Mouse (Mus musculus) cerebellum, postnatal 14 days (tissue): ENCODE measurements at regions not wholly inside any gene's neighbourhood (a gene's known extent, or its start where the extent isn't known, plus 50 kb on each side); places are given as distances from the start of the nearest gene placed in this dataset.

ENCODE experiments used
- DNase-seq, 2 experiments: peaks; one replicate each; pipeline ENCODE4 v3.0.0; 2021; ENCODE audit warnings: mixed read lengths in 2 of 2

DNA sequence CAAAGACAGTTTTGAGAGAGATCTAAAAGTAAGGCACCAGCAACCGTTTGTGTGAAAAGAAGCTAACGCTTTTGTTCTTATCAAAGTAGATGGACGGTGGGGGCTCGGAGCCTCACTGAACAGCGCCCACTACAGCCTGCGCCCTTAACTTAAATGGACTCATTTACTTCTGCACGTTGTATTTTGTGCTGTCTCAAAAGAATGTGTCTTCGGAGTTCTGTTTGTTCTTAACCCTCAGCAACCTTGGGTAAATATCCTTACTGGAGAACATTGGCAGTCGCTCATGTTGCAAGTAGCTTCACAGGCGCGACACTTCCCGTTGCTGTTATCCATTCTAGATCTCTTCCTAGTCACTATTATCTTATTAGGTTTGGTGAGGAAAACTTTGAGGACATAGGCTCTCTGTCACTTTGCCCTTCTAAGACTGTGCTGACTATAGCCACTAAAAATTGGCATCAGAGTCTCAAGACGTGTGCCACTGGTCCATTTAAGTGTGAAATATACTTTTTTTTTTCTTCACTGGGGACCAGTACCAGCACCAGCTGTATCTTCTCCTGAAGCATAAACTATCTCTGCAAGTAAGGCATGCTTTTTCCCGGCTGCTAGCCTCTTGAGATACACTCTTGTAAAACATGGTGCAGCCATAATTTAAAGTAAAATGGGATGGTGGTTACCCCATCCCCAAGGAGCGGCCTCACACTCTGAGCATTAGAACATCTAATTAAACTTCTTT lies 507.0 kb upstream of the Kif2a start:
- no peak for DNase-seq

DNA sequence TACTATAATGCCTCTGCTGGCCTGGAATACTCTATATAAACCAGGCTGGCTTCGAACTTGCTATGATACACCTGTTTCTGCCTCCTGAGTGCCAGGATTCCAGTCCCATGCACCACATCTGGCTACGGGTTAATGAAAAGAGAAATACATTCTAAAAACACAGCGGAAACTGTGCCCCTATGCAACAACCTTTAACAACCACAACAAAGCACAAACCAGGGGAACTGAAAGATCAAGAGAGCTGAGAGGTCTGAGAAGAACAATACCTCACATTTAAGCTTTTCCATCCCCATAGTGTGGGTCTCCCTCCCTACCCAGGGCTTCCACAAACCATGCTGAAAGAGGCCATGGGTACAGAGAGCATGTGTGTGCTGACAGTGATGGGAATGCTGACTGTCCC lies 501.0 kb upstream of the Kif2a start:
- no peak for DNase-seq

DNA sequence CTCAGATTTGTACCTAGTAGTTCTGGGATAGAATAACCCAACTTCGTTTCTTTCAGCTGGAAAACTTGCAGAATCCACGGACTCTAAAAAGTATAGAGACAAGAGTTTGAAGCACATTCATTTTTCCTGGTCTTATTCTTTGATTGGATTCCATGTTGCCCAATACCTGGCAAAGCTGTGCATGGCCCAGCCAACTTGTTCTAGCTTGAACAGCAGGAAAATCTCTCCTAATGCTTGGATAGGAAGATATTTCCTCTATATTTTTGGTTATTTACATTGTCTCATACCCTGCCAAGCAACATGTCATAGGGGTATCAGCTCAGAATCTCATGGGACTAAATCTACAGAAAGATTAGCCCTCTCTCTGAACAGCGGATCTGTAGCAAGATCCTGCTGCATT lies 492.3 kb upstream of the Kif2a start:
- DNase-seq = no peak

DNA sequence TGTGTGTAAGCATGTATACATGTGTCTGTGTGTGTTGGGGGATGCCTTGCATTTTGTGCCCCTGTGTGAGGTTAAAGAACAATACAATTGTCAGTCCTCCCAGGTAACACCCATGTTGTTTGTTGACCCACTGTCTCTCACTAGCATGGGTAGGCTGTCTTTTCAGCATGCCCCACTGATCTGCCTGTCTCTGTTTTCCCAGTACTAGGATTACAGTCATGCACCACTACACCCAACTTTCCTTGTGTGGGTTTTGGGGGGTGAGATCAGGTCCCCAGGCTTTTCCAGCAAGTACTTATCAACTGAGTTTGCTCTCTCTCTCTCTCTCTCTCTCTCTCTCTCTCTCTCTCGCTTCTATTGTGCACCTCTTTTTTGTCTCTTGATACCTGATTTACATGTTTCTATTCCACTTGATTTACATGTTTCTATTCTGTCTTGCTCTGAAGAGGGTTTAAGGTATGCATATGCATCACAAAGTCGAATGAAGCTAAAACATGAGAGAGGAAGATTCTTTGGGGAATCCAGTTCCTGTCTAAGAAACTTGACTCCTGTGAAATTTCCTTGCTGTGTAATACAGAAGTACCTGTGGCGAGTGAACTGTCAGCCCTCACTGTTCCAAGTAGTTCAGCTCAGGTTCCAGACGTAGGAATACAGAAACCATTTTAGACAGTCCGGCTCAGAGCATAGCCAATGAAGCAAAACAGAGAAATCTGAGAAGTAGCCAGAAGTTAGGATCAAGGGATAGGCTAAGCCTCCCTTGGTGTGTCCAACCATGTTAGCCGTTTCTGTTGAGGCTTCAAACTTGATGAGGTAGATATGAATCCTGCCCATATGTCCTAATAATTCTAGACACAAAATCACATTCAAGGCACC lies 491.6 kb upstream of the Kif2a start:
- no peak for DNase-seq

DNA sequence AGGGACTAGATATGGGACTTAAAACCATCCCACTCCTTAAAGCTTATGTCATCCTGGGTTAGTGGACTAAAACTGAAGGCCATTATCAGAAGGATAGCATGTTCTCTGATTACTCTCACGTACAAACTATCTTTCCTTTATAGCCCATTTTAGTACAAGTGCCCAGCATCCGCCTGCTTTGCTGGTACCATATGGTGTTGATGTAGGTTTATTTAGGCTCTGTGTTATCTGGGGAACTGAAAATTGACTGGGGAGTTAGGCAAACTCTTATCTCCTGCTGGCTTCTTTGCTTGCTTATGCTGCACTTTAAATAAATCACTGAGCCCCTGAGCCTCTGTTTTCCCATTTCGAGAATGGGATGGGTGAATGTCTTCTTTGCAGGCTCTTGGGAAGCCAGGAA lies 485.4 kb upstream of the Kif2a start:
- no peak for DNase-seq

DNA sequence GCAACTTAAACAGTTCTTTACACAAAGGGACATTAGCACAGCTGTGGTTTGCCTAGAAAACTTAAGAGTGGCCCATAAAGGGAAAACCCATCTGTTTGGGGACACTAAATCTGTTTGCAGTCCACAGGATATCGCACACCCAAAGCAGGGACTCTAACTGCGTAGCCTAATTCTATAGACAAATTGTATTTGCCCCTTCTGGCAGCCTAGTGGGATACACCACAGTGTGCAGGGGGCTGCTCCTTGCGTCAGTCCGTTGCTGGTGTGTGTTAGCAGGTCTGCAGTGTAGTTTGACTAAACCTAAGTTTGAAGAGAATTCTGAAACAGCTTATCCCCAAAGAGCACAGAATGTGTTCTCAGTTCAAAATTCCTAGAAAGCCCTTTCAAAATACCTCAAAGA lies 484.9 kb upstream of the Kif2a start:
- no peak for DNase-seq

DNA sequence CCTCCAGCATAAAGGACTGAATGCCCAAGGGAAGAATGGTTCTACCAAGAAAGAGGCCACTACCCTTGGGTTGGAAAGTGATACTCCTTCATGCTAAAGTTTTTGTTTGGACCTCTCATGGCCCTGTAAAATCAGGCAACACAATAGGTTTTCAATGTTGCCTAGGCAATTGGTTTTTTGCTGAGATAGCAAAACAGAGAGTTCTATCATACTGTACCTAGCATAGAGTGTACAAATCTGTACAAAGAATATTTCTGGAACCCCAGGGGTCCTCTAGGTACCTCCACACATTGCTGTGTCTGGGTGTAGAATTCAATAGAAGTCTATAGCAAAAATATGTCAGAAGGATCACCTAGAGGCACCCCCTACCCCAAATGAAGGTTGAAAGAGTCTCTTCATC lies 483.4 kb upstream of the Kif2a start:
- no peak for DNase-seq

DNA sequence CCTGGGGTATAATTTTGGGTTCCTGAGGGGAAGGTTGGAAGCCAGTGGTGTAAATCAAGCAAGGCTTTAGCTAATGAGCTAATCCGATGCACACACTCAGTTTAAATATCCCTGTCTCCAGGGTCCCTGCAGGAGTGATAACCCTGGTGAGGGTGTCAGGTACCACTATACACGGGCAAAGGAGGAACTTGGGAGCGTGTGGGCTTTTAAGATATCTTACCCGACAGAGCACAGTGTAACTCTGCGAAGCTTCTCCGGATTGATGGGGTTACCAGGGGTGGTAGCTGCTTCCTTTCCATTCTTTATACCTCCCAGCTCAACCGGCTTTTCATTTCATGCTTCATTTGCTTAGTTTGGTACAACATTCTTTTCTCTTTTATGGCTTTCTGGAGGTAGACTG lies 480.3 kb upstream of the Kif2a start:
- DNase-seq = no peak

DNA sequence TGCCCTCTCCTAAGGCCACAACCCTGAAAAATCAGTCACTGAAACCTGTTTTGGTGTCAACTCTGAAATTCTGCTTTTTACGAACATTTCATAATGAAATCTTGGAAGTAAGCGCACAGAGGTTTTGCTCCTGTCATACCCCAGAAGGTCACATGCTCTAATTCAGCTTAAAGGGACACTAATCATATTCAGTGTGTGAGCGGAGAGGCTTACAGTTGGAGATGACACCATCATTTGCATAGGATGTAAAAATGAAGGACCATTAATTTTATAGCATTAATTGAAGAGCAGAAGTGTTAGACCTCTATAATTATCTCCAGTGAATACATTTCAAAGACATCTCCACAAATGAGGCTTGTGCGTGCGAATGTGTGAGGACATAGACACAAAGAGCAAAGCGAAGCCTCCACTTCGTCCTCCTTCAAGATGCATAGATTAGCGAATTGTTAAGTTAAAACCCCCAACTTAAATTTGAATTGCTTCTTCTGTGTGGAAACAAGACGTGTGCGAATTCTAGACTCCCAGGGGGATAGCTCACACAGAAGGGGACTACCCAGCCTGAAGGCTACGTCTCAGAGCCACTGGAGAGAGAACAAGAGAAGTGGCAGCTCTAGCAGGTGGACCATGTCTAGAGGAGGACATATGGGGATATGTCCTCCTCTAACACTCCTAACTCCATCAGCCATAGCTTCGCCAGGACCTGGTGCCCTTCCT lies 479.0 kb upstream of the Kif2a start:
- no peak for DNase-seq

DNA sequence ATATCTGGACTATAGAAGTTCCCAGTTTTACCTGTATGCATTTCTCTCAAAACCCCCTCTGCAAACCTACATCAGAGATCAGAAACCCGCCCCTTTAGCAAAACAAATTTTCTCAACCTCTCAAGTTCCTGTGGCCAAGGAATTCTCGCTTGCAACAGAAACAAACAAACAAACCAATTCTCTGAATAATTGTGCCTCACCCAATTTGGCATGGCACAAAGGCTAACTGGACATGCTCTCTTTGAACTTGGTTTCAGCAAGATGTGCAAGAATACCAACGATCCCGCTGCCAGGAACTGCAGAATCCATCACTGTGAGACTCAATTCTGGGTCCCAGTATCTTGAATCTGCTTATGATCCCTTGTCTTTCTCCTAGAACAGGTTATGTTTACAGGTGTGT lies 477.4 kb upstream of the Kif2a start:
- DNase-seq = no peak

DNA sequence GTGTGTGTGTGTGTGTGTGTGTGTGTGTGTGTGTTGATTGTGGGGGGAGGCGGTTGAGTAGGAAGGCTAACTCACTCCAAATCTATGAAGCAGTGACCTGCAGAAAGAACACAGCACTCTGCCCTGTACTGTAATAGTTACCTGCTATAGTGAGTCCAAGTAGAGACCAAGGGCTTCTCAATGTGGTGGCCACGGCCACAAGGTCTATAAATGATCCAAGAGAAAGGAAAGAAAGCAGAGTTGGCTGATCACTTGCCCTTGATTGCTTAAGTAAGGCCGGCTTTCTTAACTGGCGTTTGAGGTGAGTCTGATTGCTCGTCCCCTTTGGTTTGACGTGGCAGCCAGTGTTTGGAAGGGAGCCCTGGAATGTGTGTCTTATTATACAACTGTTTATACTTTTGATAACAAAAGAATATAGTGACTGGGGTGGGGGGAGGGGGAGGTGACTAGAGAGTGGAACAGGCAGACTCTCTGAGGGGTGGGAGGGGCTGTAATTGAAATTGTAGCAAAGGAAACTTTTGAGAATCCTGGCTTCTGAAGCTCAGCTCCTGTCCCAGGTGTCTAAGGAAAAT lies 473.3 kb upstream of the Kif2a start:
- DNase-seq = no peak

DNA sequence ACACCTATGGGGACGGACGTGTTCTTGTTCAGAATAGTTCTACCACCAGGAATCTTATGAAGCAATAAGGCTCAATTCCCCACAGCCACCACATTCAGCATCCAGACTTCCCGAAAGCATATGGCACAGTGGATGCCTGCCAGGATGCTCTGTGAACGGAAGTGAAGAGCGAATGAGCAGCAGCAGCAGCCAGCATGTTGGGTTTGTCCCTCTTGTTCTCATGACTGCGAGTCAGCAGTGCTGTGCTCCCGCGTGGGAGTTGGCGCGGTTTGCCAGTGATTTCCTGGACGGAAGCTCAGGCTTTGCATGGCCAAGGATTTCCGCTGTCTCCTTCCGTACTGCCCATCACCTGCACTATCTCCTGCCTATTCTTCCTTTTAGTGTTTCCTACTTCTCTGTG lies 471.8 kb upstream of the Kif2a start:
- peak; percentile 87 to 88 for DNase-seq

DNA sequence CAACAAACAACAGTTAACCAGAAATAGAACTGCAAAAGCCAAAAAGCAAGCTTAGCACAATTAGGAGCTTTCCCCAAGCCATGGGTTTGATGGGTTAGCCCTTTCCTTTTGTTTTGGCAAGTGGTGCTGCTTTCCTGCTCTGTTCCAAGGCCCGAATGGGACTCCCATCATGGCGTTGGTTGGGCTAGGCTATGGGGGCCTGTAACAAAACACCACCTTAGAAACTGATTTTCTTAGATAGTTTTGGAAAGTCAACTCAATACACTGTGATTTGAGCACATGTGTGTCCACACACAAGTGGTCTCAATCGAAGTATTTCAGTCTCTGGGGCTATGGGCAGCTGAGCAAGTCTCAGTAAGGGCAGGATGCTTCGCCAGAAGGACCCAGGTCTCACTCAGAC lies 470.5 kb upstream of the Kif2a start:
- no peak for DNase-seq

DNA sequence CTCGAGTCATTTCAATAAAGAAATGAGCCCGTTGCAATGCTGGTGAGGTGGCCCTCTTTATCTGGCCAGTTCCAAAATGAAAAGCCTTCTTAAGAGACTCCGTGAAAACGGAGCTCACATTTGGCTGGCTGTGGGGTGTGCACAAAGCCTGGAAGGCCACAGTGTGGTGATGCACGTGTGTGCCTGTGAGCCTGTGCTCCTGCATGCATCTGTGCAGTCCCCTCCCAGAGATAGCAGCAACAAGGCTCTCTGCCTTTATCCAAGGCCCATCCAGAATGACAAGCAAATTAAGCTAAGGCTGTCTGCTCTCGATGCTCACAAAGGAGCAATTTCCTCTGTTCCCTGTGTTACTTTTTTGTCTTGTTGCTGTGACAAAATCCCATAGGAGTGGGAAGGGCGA lies 469.5 kb upstream of the Kif2a start:
- DNase-seq = no peak

DNA sequence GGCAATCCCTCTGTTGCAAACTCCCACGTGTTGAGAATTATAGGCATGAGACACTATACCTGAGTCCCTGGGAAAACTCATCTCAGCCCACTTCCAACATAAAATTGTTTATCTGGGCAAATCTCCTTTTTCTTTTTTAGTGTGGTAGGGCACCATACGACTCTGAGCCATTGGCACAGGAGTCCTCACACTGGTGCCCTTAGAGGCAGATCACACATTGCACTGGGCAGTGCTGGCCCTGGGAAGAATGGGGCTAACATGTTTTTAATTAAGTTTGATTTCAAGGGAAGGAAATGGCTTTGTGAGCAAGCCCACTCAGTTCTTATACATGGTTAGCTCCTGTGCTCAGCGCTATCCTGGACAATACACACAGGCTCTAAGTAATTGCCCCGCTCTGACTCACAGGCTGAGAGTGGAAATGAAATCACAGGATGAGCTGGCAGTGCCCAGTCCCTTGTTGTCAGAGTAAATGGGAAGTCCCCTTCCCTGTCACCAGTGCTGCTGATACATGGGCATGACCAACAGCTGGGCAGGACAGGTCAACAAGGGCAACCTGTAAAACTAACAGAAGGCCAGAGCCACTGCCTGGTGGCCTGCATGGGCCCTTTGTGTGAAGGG lies 463.6 kb upstream of the Kif2a start:
- DNase-seq = no peak

DNA sequence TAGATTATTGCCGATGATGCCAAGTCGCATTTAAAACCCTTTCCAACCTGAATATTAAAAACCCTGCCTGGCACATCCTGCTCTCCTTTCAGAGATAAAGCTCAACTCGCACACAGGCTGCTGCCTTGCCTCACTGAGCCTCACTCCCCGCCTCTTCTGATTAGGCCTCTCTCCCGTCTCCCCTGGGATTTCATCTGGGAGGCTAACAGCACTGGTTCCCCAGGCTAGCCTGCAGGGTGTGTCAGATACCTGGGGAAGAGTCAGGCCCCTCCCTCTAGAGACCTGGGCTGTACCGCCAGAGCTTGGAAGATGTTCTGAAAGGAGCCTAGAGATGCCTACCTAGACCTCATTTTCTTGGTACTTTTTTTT lies 462.7 kb upstream of the Kif2a start:
- no peak for DNase-seq

DNA sequence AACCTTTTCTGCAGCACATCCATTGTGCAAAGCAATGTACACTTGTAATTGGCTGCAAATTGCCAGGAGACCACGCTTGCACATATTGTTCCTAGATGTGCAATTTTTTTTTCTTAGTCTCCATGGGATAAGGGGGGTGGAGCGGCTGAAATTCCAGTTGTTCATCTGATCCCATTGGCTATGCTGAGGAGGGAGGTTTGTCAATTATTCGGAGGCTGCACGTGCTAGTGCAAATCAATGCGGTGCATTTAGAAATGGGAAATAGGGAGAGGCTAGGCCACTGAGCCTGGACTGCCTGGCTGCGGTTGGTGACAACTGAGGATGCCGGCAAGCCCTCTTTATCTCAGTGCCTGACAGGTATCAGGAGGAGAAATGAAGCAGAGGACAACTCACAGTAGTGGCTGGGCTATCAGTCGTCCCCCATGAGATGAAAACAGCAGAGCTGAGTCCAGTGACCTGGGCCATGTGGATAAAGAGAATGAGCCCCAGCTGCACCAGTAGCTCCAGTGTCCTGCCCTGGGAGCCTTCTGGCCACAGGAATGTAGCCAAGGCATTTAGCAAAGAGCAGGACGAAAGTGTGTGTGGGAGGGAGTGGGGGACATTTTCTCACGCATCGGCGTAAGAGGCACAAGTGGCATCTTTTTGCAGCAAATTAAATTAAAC lies 462.2 kb upstream of the Kif2a start:
- no peak for DNase-seq

DNA sequence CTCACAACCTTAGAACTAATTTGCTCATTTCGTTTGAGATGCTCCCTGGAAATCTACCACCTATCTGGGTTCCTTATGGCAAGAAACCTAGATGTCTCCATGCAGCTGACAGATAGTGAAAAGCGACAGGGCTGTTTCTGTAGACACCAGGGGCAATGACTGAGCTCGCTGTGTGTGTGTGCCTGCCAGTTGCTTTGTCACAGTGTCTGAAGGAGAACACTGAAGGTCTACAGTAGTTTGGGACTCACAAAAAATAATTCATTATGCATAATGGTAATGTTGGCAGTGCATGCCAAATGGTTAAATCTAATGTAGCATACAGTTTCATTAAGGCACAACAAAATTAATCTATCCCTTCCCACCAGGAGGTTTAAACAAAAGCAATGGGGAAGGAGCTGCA lies 453.2 kb upstream of the Kif2a start:
- no peak for DNase-seq

DNA sequence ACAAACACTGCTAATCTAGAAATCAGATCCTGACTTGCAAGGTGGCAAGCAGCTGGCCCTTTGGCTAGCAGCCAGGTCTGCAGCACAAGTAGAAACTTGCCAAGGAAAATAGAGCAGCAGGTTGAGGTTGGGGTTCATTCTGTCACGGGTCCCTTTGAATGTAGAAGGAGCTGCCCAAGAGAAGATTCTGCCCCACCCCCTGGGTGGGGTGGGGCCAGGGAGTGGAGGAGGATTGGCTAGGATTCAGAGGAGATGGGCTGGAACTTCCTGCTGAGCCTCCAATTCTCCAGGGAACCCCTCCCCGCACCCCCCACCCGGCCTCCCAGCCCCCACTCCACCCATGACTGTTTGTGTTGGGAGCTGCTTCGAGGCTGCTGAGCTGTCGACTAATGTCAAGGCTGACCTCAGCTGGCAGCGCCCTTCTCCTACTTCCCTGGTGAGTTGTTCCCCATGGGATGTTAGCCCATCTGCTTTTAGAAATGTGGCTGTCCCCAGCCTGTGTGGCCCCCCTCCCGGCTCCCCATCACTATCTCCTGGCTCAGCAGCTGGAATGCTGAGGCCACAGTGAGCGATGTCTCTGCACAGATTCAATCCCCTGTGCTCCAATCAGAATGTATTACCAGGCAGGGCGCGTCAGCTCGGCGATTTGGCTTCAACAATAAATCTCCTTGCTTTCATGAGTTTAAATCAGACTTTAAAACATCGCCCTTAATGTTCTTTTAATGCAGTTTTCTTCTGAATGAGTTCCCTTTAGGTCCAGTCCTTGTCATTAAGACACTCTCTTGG lies 447.8 kb upstream of the Kif2a start:
- DNase-seq = peak; percentile 85 to 88

DNA sequence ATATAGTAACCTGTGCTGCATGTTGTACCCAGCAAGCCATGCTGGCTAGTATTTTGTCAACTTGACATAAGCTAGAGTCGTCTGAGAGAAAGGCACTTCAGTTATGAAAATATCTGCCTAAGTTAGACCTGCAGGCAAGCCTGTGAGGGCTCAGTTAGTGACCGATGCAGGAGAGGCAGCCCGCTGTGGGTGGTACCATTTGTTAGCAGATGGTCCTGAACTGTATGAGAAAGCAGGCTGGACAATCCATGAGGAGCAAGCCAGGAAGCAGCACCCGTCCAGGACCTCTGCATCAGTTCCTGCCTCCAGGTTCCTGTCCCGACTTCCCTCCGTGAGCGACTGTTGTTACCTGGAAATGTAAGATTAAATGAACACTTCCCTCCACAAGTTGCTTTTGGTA lies 440.9 kb upstream of the Kif2a start:
- DNase-seq = no peak

DNA sequence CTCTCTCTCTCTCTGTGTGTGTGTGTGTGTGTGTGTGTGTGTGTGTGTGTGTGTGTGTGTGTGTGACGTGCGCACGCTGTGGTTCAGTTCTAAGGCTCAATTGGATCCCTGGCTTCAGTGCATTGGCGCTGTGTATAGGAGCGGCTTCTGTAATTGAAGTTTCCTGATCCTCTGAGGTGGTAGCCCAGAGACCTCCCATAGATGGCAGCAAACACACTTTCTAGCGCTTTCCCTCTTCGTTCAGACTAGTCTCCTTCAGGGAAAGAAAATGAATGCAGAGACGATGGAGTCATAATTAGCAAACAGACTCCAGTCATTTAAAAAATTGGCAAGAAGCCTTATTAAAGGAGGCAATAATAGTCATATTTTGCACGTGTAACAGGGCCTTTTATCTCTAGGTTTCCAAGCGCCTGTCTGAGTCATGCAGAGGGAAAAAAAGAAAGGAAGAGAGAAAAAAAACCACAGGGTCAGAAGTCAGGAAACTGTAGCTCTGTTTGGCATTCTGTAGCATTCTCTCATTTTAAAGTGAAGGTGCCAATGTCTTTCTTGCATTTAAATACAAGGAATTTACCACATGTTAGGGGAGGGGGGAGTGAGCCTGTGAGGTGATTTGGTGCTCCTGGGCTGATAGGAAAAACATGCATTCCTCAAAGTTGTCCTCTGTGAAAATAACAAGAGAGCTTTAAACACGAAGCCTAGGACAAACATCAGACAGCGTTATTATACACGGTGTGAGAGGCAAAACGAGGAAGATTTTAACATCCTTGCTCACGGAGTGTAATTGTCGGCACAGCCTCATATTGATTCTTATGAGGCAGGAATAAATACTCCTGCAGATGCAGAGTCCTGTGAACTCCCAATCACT lies 439.4 kb upstream of the Kif2a start:
- DNase-seq = peak; percentile 79 to 81
